Mouse (Mus musculus): Measurements from ENCODE around the gene Ffar1. TPM values are rescaled to one million over a fixed set of nuclear protein-coding genes. Genes with fewer than 3 reads are reported as not detected.
A peak's percentile ranks its signal among the peaks of the same experiment; 100 is the strongest.

Ffar1 gene
- not detected in 2 replicates for polyA plus RNA-seq (2014; fragmentation: Nextera tagmentation; extraction: Ambion mirVana)

GRCm38 (mm10) chr7:30861464-30861863, at the start of gene Ffar1:
TSS of gene Ffar1 (minus strand) at chr7:30861564.
- H3K36me3 ChIP-seq (ENCODE audit: control insufficient read depth, insufficient read depth, low read length) = no peaks in the 10 kb centered on the region
- H3K27ac ChIP-seq (ENCODE audit: low read depth, low read length) = no peak within 1 kb of the TSS
- H3K4me2 ChIP-seq (replicated peaks; ENCODE audit: low read depth, low read length) = no peak within 1 kb of the TSS
- H3K4me3 ChIP-seq (ENCODE audit: low read depth, low read length) = no peak within 1 kb of the TSS
- no peak for ATAC-seq (ENCODE audit: low FRiP score)
- no peaks in the 10 kb centered on the region for H3K27me3 ChIP-seq (ENCODE audit: control insufficient read depth, insufficient read depth, low read length)
- WGBS = 90% methylated on average over 12 of the region's 12 CpGs
- H3K4me1 ChIP-seq (replicated peaks; ENCODE audit: control insufficient read depth, insufficient read depth, low read length) = no peaks in the 10 kb centered on the region
- no peaks in the 10 kb centered on the region for H3K9me3 ChIP-seq (ENCODE audit: control insufficient read depth, low read length)
- H3K9ac ChIP-seq (ENCODE audit: low read depth, low read length) = no peak within 1 kb of the TSS
- no peak for DNase-seq (ENCODE audit: low spot score)

- no peak overlapping the region for H3K27ac ChIP-seq (ENCODE audit: low read depth, low read length)
- DNase-seq (ENCODE audit: low spot score) (no peak), ATAC-seq (ENCODE audit: low FRiP score) (no peak)
- H3K9me3 ChIP-seq (ENCODE audit: control insufficient read depth, low read length) = no peaks in the 10 kb centered on the region
- no peaks in the 10 kb centered on the region; the same call in 1 of the 2 replicates for H3K4me1 ChIP-seq (replicated peaks; ENCODE audit: control insufficient read depth, insufficient read depth, low read length)
- H3K36me3 ChIP-seq (ENCODE audit: control insufficient read depth, insufficient read depth, low read length) = no peaks in the 10 kb centered on the region
- H3K4me2 ChIP-seq (replicated peaks; ENCODE audit: low read depth, low read length) = no peak overlapping the region
- no peaks in the 10 kb centered on the region; the same call in 1 of the 2 replicates for H3K27me3 ChIP-seq (ENCODE audit: control insufficient read depth, insufficient read depth, low read length)
- H3K9ac ChIP-seq (ENCODE audit: low read depth, low read length) = no peak overlapping the region
- H3K4me3 ChIP-seq (ENCODE audit: low read depth, low read length) = no peak overlapping the region
- 83% methylated on average over 6 of the region's 6 CpGs for WGBS
Measured at GRCm38 (mm10) chr7:30909773-30910172, 48.4 kb upstream of the Ffar1 start.

- WGBS = 27% methylated on average over 17 of the region's 17 CpGs
- Histone ChIP-seq H3K9me3 (ENCODE audit: control insufficient read depth, low read length) (no peaks in the 10 kb centered on the region), H3K4me3 (ENCODE audit: low read depth, low read length) (no peak overlapping the region; the same call in 1 of the 2 replicates), H3K4me2 (replicated peaks; ENCODE audit: low read depth, low read length) (peak overlapping the region; percentile 58), H3K4me1 (replicated peaks; ENCODE audit: control insufficient read depth, insufficient read depth, low read length) (no peaks in the 10 kb centered on the region; the same call in 1 of the 2 replicates), H3K36me3 (ENCODE audit: control insufficient read depth, insufficient read depth, low read length) (no peaks in the 10 kb centered on the region), H3K27ac (ENCODE audit: low read depth, low read length) (no peak overlapping the region), H3K9ac (ENCODE audit: low read depth, low read length) (no peak overlapping the region), H3K27me3 (ENCODE audit: control insufficient read depth, insufficient read depth, low read length) (no peaks in the 10 kb centered on the region; the same call in 1 of the 2 replicates)
- ATAC-seq (ENCODE audit: low FRiP score) (peak; percentile 40; the same call in 1 of the 2 replicates), DNase-seq (ENCODE audit: low spot score) (no peak)
Measured at GRCm38 (mm10) chr7:30908992-30909431, 47.6 kb upstream of the Ffar1 start.

GRCm38 (mm10) chr7:30908277-30908991, 47.1 kb upstream of the Ffar1 start:
- Histone ChIP-seq H3K4me3 (ENCODE audit: low read depth, low read length) (peak overlapping the region; percentile 26), H3K27me3 (ENCODE audit: control insufficient read depth, insufficient read depth, low read length) (no peaks in the 10 kb centered on the region; the same call in 1 of the 2 replicates), H3K4me1 (replicated peaks; ENCODE audit: control insufficient read depth, insufficient read depth, low read length) (no peaks in the 10 kb centered on the region; the same call in 1 of the 2 replicates), H3K9me3 (ENCODE audit: control insufficient read depth, low read length) (no peaks in the 10 kb centered on the region), H3K9ac (ENCODE audit: low read depth, low read length) (0 out of 2 replicates have a peak overlapping the region, but pooled peaks have one; percentile 11), H3K36me3 (ENCODE audit: control insufficient read depth, insufficient read depth, low read length) (no peaks in the 10 kb centered on the region), H3K27ac (ENCODE audit: low read depth, low read length) (no peak overlapping the region), H3K4me2 (replicated peaks; ENCODE audit: low read depth, low read length) (peak overlapping the region; percentile 58)
- peak; percentile 79 for ATAC-seq (ENCODE audit: low FRiP score)
- peak; percentile 61 for DNase-seq (ENCODE audit: low spot score)
- WGBS = 2% methylated on average over 21 of the region's 26 CpGs

GRCm38 (mm10) chr7:30904042-30904441, 42.7 kb upstream of the Ffar1 start:
- Histone ChIP-seq H3K9me3 (ENCODE audit: control insufficient read depth, low read length) (no peaks in the 10 kb centered on the region), H3K27me3 (ENCODE audit: control insufficient read depth, insufficient read depth, low read length) (no peaks in the 10 kb centered on the region; the same call in 1 of the 2 replicates), H3K36me3 (ENCODE audit: control insufficient read depth, insufficient read depth, low read length) (no peaks in the 10 kb centered on the region), H3K4me1 (replicated peaks; ENCODE audit: control insufficient read depth, insufficient read depth, low read length) (no peaks in the 10 kb centered on the region; the same call in 1 of the 2 replicates), H3K27ac (ENCODE audit: low read depth, low read length) (no peak overlapping the region), H3K4me2 (replicated peaks; ENCODE audit: low read depth, low read length) (no peak overlapping the region), H3K4me3 (ENCODE audit: low read depth, low read length) (no peak overlapping the region), H3K9ac (ENCODE audit: low read depth, low read length) (no peak overlapping the region)
- DNase-seq (ENCODE audit: low spot score) (no peak), ATAC-seq (ENCODE audit: low FRiP score) (no peak)
- 58% methylated on average over 4 of the region's 4 CpGs for WGBS

GRCm38 (mm10) chr7:30895217-30895616, 33.9 kb upstream of the Ffar1 start:
- no peak overlapping the region for H3K4me2 ChIP-seq (replicated peaks; ENCODE audit: low read depth, low read length)
- DNase-seq (ENCODE audit: low spot score) (no peak), ATAC-seq (ENCODE audit: low FRiP score) (no peak)
- H3K4me1 ChIP-seq (replicated peaks; ENCODE audit: control insufficient read depth, insufficient read depth, low read length) = no peaks in the 10 kb centered on the region
- no peak overlapping the region for H3K4me3 ChIP-seq (ENCODE audit: low read depth, low read length)
- H3K27ac ChIP-seq (ENCODE audit: low read depth, low read length) = no peak overlapping the region
- H3K36me3 ChIP-seq (ENCODE audit: control insufficient read depth, insufficient read depth, low read length) = no peaks in the 10 kb centered on the region
- no peaks in the 10 kb centered on the region for H3K27me3 ChIP-seq (ENCODE audit: control insufficient read depth, insufficient read depth, low read length)
- H3K9me3 ChIP-seq (ENCODE audit: control insufficient read depth, low read length) = no peaks in the 10 kb centered on the region
- 89% methylated on average over 3 of the region's 3 CpGs for WGBS
- no peak overlapping the region for H3K9ac ChIP-seq (ENCODE audit: low read depth, low read length)

GRCm38 (mm10) chr7:30892515-30892914, 31.2 kb upstream of the Ffar1 start:
- 62% methylated on average over 3 of the region's 3 CpGs for WGBS
- Histone ChIP-seq H3K4me2 (replicated peaks; ENCODE audit: low read depth, low read length) (no peak overlapping the region), H3K9me3 (ENCODE audit: control insufficient read depth, low read length) (no peaks in the 10 kb centered on the region), H3K4me1 (replicated peaks; ENCODE audit: control insufficient read depth, insufficient read depth, low read length) (no peaks in the 10 kb centered on the region), H3K27me3 (ENCODE audit: control insufficient read depth, insufficient read depth, low read length) (no peaks in the 10 kb centered on the region), H3K27ac (ENCODE audit: low read depth, low read length) (no peak overlapping the region), H3K4me3 (ENCODE audit: low read depth, low read length) (no peak overlapping the region), H3K36me3 (ENCODE audit: control insufficient read depth, insufficient read depth, low read length) (no peaks in the 10 kb centered on the region), H3K9ac (ENCODE audit: low read depth, low read length) (no peak overlapping the region)
- DNase-seq (ENCODE audit: low spot score) (no peak), ATAC-seq (ENCODE audit: low FRiP score) (no peak)

GRCm38 (mm10) chr7:30891746-30892145, 30.4 kb upstream of the Ffar1 start:
- Histone ChIP-seq H3K4me2 (replicated peaks; ENCODE audit: low read depth, low read length) (no peak overlapping the region), H3K36me3 (ENCODE audit: control insufficient read depth, insufficient read depth, low read length) (no peaks in the 10 kb centered on the region), H3K27me3 (ENCODE audit: control insufficient read depth, insufficient read depth, low read length) (no peaks in the 10 kb centered on the region), H3K4me3 (ENCODE audit: low read depth, low read length) (no peak overlapping the region), H3K9ac (ENCODE audit: low read depth, low read length) (no peak overlapping the region), H3K4me1 (replicated peaks; ENCODE audit: control insufficient read depth, insufficient read depth, low read length) (no peaks in the 10 kb centered on the region), H3K9me3 (ENCODE audit: control insufficient read depth, low read length) (no peaks in the 10 kb centered on the region), H3K27ac (ENCODE audit: low read depth, low read length) (no peak overlapping the region)
- 81% methylated on average over 9 of the region's 9 CpGs for whole genome bisulfite sequencing
- ATAC-seq (ENCODE audit: low FRiP score) (no peak), DNase-seq (ENCODE audit: low spot score) (no peak)

GRCm38 (mm10) chr7:30890681-30891080, 29.3 kb upstream of the Ffar1 start:
- WGBS = 73% methylated on average over 2 of the region's 2 CpGs
- ATAC-seq (ENCODE audit: low FRiP score) = no peak
- H3K9ac ChIP-seq (ENCODE audit: low read depth, low read length) = no peak overlapping the region

More at GRCm38 (mm10) chr7:30890681-30891080, 29.3 kb upstream of the Ffar1 start:
- H3K9me3 ChIP-seq (ENCODE audit: control insufficient read depth, low read length) = no peaks in the 10 kb centered on the region
- H3K36me3 ChIP-seq (ENCODE audit: control insufficient read depth, insufficient read depth, low read length) = no peaks in the 10 kb centered on the region
- H3K4me3 ChIP-seq (ENCODE audit: low read depth, low read length) = no peak overlapping the region
- no peak overlapping the region for H3K4me2 ChIP-seq (replicated peaks; ENCODE audit: low read depth, low read length)
- no peak overlapping the region for H3K27ac ChIP-seq (ENCODE audit: low read depth, low read length)
- H3K27me3 ChIP-seq (ENCODE audit: control insufficient read depth, insufficient read depth, low read length) = no peaks in the 10 kb centered on the region
- DNase-seq (ENCODE audit: low spot score) = no peak
- no peaks in the 10 kb centered on the region for H3K4me1 ChIP-seq (replicated peaks; ENCODE audit: control insufficient read depth, insufficient read depth, low read length)

Data from hindbrain, embryonic 11.5 days (tissue).